Mouse (Mus musculus) thymus, adult 2 months (tissue): ENCODE data around the gene Tanc1.

Experiments
- CTCF ChIP-seq: fragments of 200-500 bp; IDR thresholded peaks from 2 replicates; pipeline ENCODE4 v1.5.1; 2012; ENCODE audit warnings: mild to moderate bottlenecking, control low read depth, low read length, moderate library complexity, borderline replicate concordance; ENCODE audit not compliant: control insufficient read depth, poor library complexity, insufficient read depth; ENCODE audit errors: extremely low read depth
- POLR2A ChIP-seq: fragments of 200-500 bp; IDR thresholded peaks from 2 replicates; pipeline ENCODE4 v1.6.1; 2012; ENCODE audit warnings: mild to moderate bottlenecking, low read length, control low read depth, moderate library complexity; ENCODE audit not compliant: control insufficient read depth, poor library complexity, insufficient read depth; ENCODE audit errors: extremely low read depth

DNA sequence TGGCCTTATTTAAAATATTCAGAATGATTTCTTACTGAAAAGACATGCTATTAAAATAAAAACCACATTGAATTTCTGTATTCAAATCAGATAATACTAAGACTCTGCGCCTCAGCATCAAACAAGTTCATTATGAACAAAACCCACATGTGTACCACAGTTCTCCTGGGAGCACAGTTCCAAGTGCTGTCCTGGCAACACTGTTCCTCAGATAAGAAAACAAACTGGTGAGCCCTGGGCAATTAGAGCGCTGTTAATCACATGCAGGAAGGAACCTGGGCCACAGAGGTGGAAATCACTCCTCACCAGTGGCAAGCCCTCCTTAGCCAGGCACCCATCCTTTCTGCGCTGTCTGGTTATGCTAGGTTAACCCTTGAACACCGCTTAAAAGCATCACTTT, 265.5 kb downstream of the Tanc1 start:
- TF ChIP-seq CTCF (no peak), POLR2A (no peak)
